Mouse (Mus musculus): ENCODE results near the gene Ky. TPM values are rescaled to one million over a fixed set of nuclear protein-coding genes. Genes with fewer than 3 reads are reported as not detected.

The Ky gene
- total and polyA plus RNA-seq, 3 experiments = not detected

DNA sequence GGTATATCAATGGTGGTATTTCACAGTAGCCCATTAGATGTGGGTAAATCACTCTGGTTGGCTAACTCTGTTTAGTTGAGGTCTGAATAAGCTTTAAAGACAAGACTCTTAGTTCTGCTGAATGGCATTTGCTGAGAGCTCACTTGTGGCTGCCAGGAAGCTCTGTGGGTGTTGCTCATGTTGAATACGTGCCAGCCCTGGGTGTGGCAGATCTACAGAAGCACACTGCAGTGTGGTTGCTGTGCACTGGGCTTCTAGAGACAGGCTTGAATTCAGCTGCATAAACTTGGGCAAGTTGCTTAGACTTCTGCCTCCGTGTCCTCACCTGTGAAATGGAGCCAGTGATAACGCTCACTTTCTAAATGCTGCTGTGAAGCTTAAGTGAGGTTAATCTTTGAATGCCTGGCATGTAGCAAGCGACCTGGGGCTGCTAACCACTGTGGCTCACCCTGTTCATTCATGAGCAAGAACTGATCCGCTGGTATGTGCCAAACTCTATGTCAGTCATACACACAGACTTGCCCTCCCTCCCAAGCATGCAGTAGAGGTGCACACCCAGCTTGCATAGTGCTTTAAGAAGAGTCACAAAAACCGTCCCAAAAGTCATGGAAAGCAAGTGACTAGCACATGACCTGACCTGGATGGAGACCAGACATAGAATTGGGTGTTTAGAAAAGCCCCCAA is 27.6 kb upstream of the Ky start:
- no peaks in the 10 kb centered on the region for H3K79me2 ChIP-seq (ENCODE audit: control insufficient read depth, insufficient read depth, low read length, poor library complexity)
- H3K27me3 ChIP-seq (ENCODE audit: control insufficient read depth in 1 of 2, insufficient read depth in 2 of 2, low read length in 2 of 2) = no peaks in the 10 kb centered on the region
- H3K9me3 ChIP-seq (replicated peaks; ENCODE audit: insufficient read depth, low read length) = no peaks in the 10 kb centered on the region
- no peak overlapping the region for H3K27ac ChIP-seq (ENCODE audit: control insufficient read depth, low read depth, low read length)
- no peak overlapping the region for H3K9ac ChIP-seq (ENCODE audit: control insufficient read depth, low read depth, low read length, poor library complexity, severe bottlenecking)
- DNase-seq (ENCODE audit: low read depth, low spot score) = no peak
- H3K4me1 ChIP-seq (ENCODE audit: control insufficient read depth in 1 of 2, insufficient read depth in 2 of 2, low read length in 2 of 2) = no peaks in the 10 kb centered on the region
- no peaks in the 10 kb centered on the region for H3K36me3 ChIP-seq (ENCODE audit: control insufficient read depth in 1 of 2, insufficient read depth in 2 of 2, low read length in 2 of 2)
- no peak overlapping the region for H3K4me3 ChIP-seq (ENCODE audit: control insufficient read depth in 1 of 2, insufficient read depth in 1 of 2, low read depth in 2 of 2, low read length in 2 of 2)
- TF ChIP-seq TAL1 (IDR thresholded peaks at IDR 0.05; ENCODE audit: low read length) = no peak
- no peak for TF ChIP-seq GATA1 (IDR thresholded peaks at IDR 0.05; ENCODE audit: low read depth, low read length)
- TF ChIP-seq MEF2A (IDR thresholded peaks at IDR 0.05; ENCODE audit: extremely low read depth, insufficient replicate concordance, low read depth, low read length, poor library complexity, severe bottlenecking) = no peak
- TF ChIP-seq SMC3 (IDR thresholded peaks at IDR 0.05; ENCODE audit: low read depth, low read length) = no peak
- no peak for TF ChIP-seq ELF1 (IDR thresholded peaks at IDR 0.05; ENCODE audit: low read depth, low read length)
- TF ChIP-seq JUND (IDR thresholded peaks at IDR 0.05; ENCODE audit: low read depth, low read length) = no peak
- no peak for TF ChIP-seq CTCF (IDR thresholded peaks at IDR 0.05 in 2 of 3, conservative IDR thresholded peaks at IDR 0.05 in 1 of 3; ENCODE audit: control insufficient read depth in 1 of 3, insufficient read depth in 1 of 3, low read depth in 2 of 3, low read length in 3 of 3, poor library complexity in 1 of 3, severe bottlenecking in 1 of 3)
- TF ChIP-seq NELFE (IDR thresholded peaks at IDR 0.05; ENCODE audit: low read depth, low read length) = no peak
- no peak for TF ChIP-seq UBTF (IDR thresholded peaks at IDR 0.05; ENCODE audit: borderline replicate concordance, insufficient read depth, low read depth, low read length)

DNA sequence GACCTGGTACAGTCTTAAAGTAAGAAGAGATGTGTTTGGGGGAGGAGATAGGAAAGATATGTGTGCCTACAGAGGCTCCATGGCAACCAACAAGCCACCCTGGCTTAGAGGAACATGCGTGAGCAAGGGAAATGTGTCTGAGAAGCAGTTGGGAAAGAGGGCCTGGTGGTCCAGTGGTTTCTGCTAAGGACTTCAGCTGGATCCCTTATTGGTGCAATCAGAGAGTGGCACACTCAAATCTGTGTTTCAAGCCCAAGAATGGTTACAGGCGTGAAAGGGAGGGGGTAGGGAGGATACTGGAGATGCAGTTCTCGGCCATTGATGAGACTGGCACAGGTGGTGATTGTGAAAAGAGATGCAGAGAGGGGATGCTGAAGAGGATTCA is 27.1 kb upstream of the Ky start:
- no peaks in the 10 kb centered on the region for H3K36me3 ChIP-seq (ENCODE audit: control insufficient read depth in 1 of 2, insufficient read depth in 2 of 2, low read length in 2 of 2)
- DNase-seq (ENCODE audit: low read depth, low spot score) = no peak
- H3K79me2 ChIP-seq (ENCODE audit: control insufficient read depth, insufficient read depth, low read length, poor library complexity) = no peaks in the 10 kb centered on the region
- no peaks in the 10 kb centered on the region for H3K4me1 ChIP-seq (ENCODE audit: control insufficient read depth in 1 of 2, insufficient read depth in 2 of 2, low read length in 2 of 2)
- no peak overlapping the region for H3K27ac ChIP-seq (ENCODE audit: control insufficient read depth, low read depth, low read length)
- TF ChIP-seq USF1 (IDR thresholded peaks at IDR 0.05; ENCODE audit: low read depth, low read length) (no peak), UBTF (IDR thresholded peaks at IDR 0.05; ENCODE audit: borderline replicate concordance, insufficient read depth, low read depth, low read length) (no peak), ZC3H11A (IDR thresholded peaks at IDR 0.05; ENCODE audit: low read depth, low read length) (no peak), JUND (IDR thresholded peaks at IDR 0.05; ENCODE audit: low read depth, low read length) (no peak), POLR2AphosphoS2 (IDR thresholded peaks at IDR 0.05; ENCODE audit: low read length) (no peak), TBP (IDR thresholded peaks at IDR 0.05; ENCODE audit: low read depth, low read length) (no peak), ZNF384 (IDR thresholded peaks at IDR 0.05; ENCODE audit: low read depth, low read length) (no peak), MYB (IDR thresholded peaks at IDR 0.05; ENCODE audit: low read depth, low read length) (no peak), ELF1 (IDR thresholded peaks at IDR 0.05; ENCODE audit: low read depth, low read length) (no peak)
- H3K9me3 ChIP-seq (replicated peaks; ENCODE audit: insufficient read depth, low read length) = no peaks in the 10 kb centered on the region
- H3K4me3 ChIP-seq (ENCODE audit: control insufficient read depth in 1 of 2, insufficient read depth in 1 of 2, low read depth in 2 of 2, low read length in 2 of 2) = no peak overlapping the region
- no peaks in the 10 kb centered on the region for H3K27me3 ChIP-seq (ENCODE audit: control insufficient read depth in 1 of 2, insufficient read depth in 2 of 2, low read length in 2 of 2)
- H3K9ac ChIP-seq (ENCODE audit: control insufficient read depth, low read depth, low read length, poor library complexity, severe bottlenecking) = no peak overlapping the region
